Mouse (Mus musculus): ENCODE measurements around the gene Fibp. TPM values are rescaled to one million over a fixed set of nuclear protein-coding genes. Genes with fewer than 3 reads are reported as not detected.
"Not testable (repeated sequence)": the region's sequence is repeated elsewhere in the genome, so short reads cannot be mapped to it uniquely, and the experiment has no call there.

Gene Fibp
- total RNA-seq, 2 experiments from 2014 or later = 83.7 to 108 TPM

- DNase-seq (ENCODE audit: low spot score in 2 of 2) = peak; percentile 94 to 97
Measured at GRCm38 (mm10) chr19:5487768-5488550, 27.5 kb downstream of the Fibp start, which contains the start of gene Mus81. Mus81 (minus strand) TSS chr19:5488402.

GRCm38 (mm10) chr19:5488878-5489571 is 28.6 kb downstream of the Fibp start:
- peak; percentile 95 to 97 for DNase-seq (ENCODE audit: low spot score in 2 of 2)

GRCm38 (mm10) chr19:5489721-5490120 is 29.3 kb downstream of the Fibp start:
- DNase-seq (ENCODE audit: low spot score in 2 of 2) = not testable (repeated sequence)

- peak; percentile 89 to 94 for DNase-seq (ENCODE audit: low spot score in 2 of 2)
Measured at GRCm38 (mm10) chr19:5490313-5490897, 30.0 kb downstream of the Fibp start, which contains the start of gene Cfl1. Cfl1 (plus strand) TSS chr19:5490455.

GRCm38 (mm10) chr19:5490898-5491708 is 30.7 kb downstream of the Fibp start:
- peak; percentile 79 to 81 for DNase-seq (ENCODE audit: low spot score in 2 of 2)

- DNase-seq (ENCODE audit: low spot score in 2 of 2) = no peak
Measured at GRCm38 (mm10) chr19:5492641-5493040, 32.2 kb downstream of the Fibp start.

- not testable (repeated sequence) for DNase-seq (ENCODE audit: low spot score in 2 of 2)
Measured at GRCm38 (mm10) chr19:5493301-5493721, 32.9 kb downstream of the Fibp start.

- no peak for DNase-seq (ENCODE audit: low spot score in 2 of 2)
Measured at GRCm38 (mm10) chr19:5494314-5494713, 33.9 kb downstream of the Fibp start.

GRCm38 (mm10) chr19:5495353-5496051 is 35.1 kb downstream of the Fibp start:
- no peak for DNase-seq (ENCODE audit: low spot score in 2 of 2)

- no peak for DNase-seq (ENCODE audit: low spot score in 2 of 2)
Measured at GRCm38 (mm10) chr19:5496052-5496370, 35.6 kb downstream of the Fibp start.

GRCm38 (mm10) chr19:5500330-5500875 is 40.0 kb downstream of the Fibp start:
- no peak for DNase-seq (ENCODE audit: low spot score in 2 of 2)

- no peak for DNase-seq (ENCODE audit: low spot score in 2 of 2)
Measured at GRCm38 (mm10) chr19:5503687-5504086, 43.3 kb downstream of the Fibp start, which contains the start of gene 1700020D05Rik. 1700020D05Rik (minus strand) TSS chr19:5503787.

GRCm38 (mm10) chr19:5510031-5511026 is 49.9 kb downstream of the Fibp start, which contains the start of gene Snx32:
Snx32 (minus strand) TSS chr19:5510538.
- DNase-seq (ENCODE audit: low spot score in 2 of 2) = peak; percentile 95 to 97

GRCm38 (mm10) chr19:5511074-5511632 is 50.7 kb downstream of the Fibp start:
- DNase-seq (ENCODE audit: low spot score in 2 of 2) = no peak

GRCm38 (mm10) chr19:5512091-5513004 is 51.9 kb downstream of the Fibp start:
- peak in 1 of 2 experiments; percentile 17 for DNase-seq (ENCODE audit: low spot score in 2 of 2)

- no peak for DNase-seq (ENCODE audit: low spot score in 2 of 2)
Measured at GRCm38 (mm10) chr19:5513005-5513349, 52.6 kb downstream of the Fibp start.

All from layer of hippocampus, postnatal 10 days (tissue).